Mouse (Mus musculus) kidney, adult 8-10 months (tissue): Measurements from ENCODE around the gene Col1a2.

ENCODE experiments used
- DNase-seq, 2 experiments: peaks; one replicate each; pipeline ENCODE4 v3.0.0; 2022

Col1a2 gene

GRCm38 (mm10) chr6:4504603-4505131, at the start of gene Col1a2:
Gene Col1a2, plus strand, starts transcription at chr6:4504814.
- no peak for DNase-seq

- DNase-seq: no peak
These were observed 49.1 kb upstream of the Col1a2 start for GRCm38 (mm10) chr6:4455518-4455917.

GRCm38 (mm10) chr6:4455961-4456617, 48.5 kb upstream of the Col1a2 start:
- no peak for DNase-seq

GRCm38 (mm10) chr6:4456691-4457447, 47.7 kb upstream of the Col1a2 start:
- DNase-seq: no peak

- peak in 1 of 2 experiments; percentile 20 for DNase-seq
These were observed 47.0 kb upstream of the Col1a2 start for GRCm38 (mm10) chr6:4457555-4457996.

GRCm38 (mm10) chr6:4465320-4465719, 39.3 kb upstream of the Col1a2 start:
- no peak for DNase-seq

GRCm38 (mm10) chr6:4483577-4483936, 21.1 kb upstream of the Col1a2 start:
- no peak for DNase-seq

GRCm38 (mm10) chr6:4483937-4484601, 20.5 kb upstream of the Col1a2 start:
- DNase-seq: no peak

GRCm38 (mm10) chr6:4488349-4488748, 16.3 kb upstream of the Col1a2 start:
- DNase-seq: peak; percentile 23 to 29

- no peak for DNase-seq
These were observed 15.6 kb upstream of the Col1a2 start for GRCm38 (mm10) chr6:4488966-4489365.

GRCm38 (mm10) chr6:4489366-4490245, 15.0 kb upstream of the Col1a2 start:
- DNase-seq: peak; percentile 35 to 51

GRCm38 (mm10) chr6:4493666-4494065, 10.9 kb upstream of the Col1a2 start:
- no peak for DNase-seq

- no peak for DNase-seq
These were observed 8.2 kb upstream of the Col1a2 start for GRCm38 (mm10) chr6:4496428-4496827.

- no peak for DNase-seq
These were observed 1.5 kb upstream of the Col1a2 start for GRCm38 (mm10) chr6:4503106-4503505.

GRCm38 (mm10) chr6:4505158-4505997, 764 bp downstream of the Col1a2 start:
- peak; percentile 6 to 13 for DNase-seq

GRCm38 (mm10) chr6:4506106-4506505, 1.5 kb downstream of the Col1a2 start:
- peak in 1 of 2 experiments; percentile 12 for DNase-seq

GRCm38 (mm10) chr6:4506791-4507190, 2.2 kb downstream of the Col1a2 start:
- DNase-seq: no peak

- DNase-seq: no peak
These were observed 2.7 kb downstream of the Col1a2 start for GRCm38 (mm10) chr6:4507323-4507722.

GRCm38 (mm10) chr6:4508279-4508678, 3.7 kb downstream of the Col1a2 start:
- no peak for DNase-seq

GRCm38 (mm10) chr6:4509395-4509794, 4.8 kb downstream of the Col1a2 start:
- DNase-seq: no peak

- no peak for DNase-seq
These were observed 10.1 kb downstream of the Col1a2 start for GRCm38 (mm10) chr6:4514671-4515070.

GRCm38 (mm10) chr6:4521031-4521430, 16.4 kb downstream of the Col1a2 start:
- no peak for DNase-seq
